Mouse (Mus musculus): Measurements from ENCODE around the gene Esp31. TPM values are rescaled to one million over a fixed set of nuclear protein-coding genes. Genes with fewer than 3 reads are reported as not detected.

The Esp31 gene
- not detected for polyA plus RNA-seq (2012; fragmentation: generic; extraction: Trizol)
- long read RNA-seq, experiment 1: 0 reads
- long read RNA-seq, experiment 2: 0 reads

DNA sequence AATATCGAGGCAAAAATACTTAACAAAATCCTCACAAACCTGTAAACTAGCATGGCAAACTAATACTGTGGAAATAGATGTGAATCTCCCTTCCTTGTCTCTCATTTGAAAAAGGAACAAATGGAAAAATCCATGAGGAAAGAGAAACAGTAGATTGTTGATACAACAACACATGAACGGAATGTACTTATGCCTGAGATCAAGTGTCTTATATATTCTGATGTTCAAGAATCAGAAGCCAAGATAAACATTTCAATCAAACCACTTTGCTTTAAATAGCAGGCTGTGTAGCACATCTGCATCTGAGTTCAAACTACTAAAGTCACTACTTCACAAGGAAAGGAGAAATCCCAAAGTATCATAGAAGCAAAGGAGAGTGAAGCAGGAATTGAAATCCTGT is at the start of gene Esp31:
TSS of gene Esp31 (plus strand) at position 301 of the 400 bp plus-strand sequence.
- H3ac ChIP-seq (ENCODE audit: control insufficient read depth, insufficient read length, low read depth): no peak within 1 kb of the TSS
- H3K4me3 ChIP-seq (ENCODE audit: insufficient read depth, poor library complexity, severe bottlenecking): no peak within 1 kb of the TSS
- H3K79me2 ChIP-seq (ENCODE audit: control insufficient read depth, insufficient read depth): no peaks in the 10 kb centered on the region
- H3K79me3 ChIP-seq (ENCODE audit: low read depth): no peaks in the 10 kb centered on the region
- no peak for TF ChIP-seq MYOG (IDR thresholded peaks at IDR 0.05; ENCODE audit: control insufficient read depth, extremely low read depth, insufficient read length)
- TF ChIP-seq CEBPB (IDR thresholded peaks at IDR 0.05; ENCODE audit: low read depth): no peak
- TF ChIP-seq FOSL1 (IDR thresholded peaks at IDR 0.05; ENCODE audit: insufficient read depth, low read length, poor library complexity, severe bottlenecking): no peak
- TF ChIP-seq MYOD1 (IDR thresholded peaks at IDR 0.05; ENCODE audit: control insufficient read depth, insufficient read length, low read depth): no peak
- no peaks in the 10 kb centered on the region for H3K36me3 ChIP-seq (ENCODE audit: control insufficient read depth, insufficient read depth)
- no peaks in the 10 kb centered on the region for H3K27me3 ChIP-seq (ENCODE audit: control insufficient read depth, insufficient read depth, insufficient read length)

Other genes with a start within 250 kb of the Esp31 start
- not detected for gene Esp36, start 219.3 kb upstream of the Esp31 start, polyA plus RNA-seq (2012; fragmentation: generic; extraction: Trizol)
- gene Esp34, start 85.3 kb upstream of the Esp31 start, polyA plus RNA-seq (2012; fragmentation: generic; extraction: Trizol): not detected